Mouse (Mus musculus) ovary, postnatal 10 days (tissue): ENCODE data around the gene Mypop.

ENCODE experiments used
- DNase-seq: peaks from one replicate; pipeline ENCODE4 v3.0.0; 2022; ENCODE audit warnings: low spot score

The Mypop gene

GRCm38 (mm10) chr7:19021048-19021447, 30.0 kb downstream of the Mypop start:
- no peak for DNase-seq

GRCm38 (mm10) chr7:19022189-19022958, 31.3 kb downstream of the Mypop start:
- DNase-seq = no peak

GRCm38 (mm10) chr7:19023357-19023814, 32.3 kb downstream of the Mypop start, which contains the start of gene Foxa3:
Gene Foxa3, minus strand, starts transcription at chr7:19023538.
- DNase-seq = no peak

GRCm38 (mm10) chr7:19024096-19024506, 33.1 kb downstream of the Mypop start, which contains the start of gene Sympk:
Gene Sympk, plus strand, starts transcription at chr7:19024377.
- DNase-seq = peak; percentile 79

GRCm38 (mm10) chr7:19024581-19025255, 33.7 kb downstream of the Mypop start:
- DNase-seq = no peak

GRCm38 (mm10) chr7:19028067-19028466, 37.0 kb downstream of the Mypop start:
- DNase-seq = no peak

- peak; percentile 29 for DNase-seq
These were observed 38.1 kb downstream of the Mypop start for GRCm38 (mm10) chr7:19029084-19029653.

GRCm38 (mm10) chr7:19031641-19032040, 40.6 kb downstream of the Mypop start:
- DNase-seq = no peak

- no peak for DNase-seq
These were observed 53.6 kb downstream of the Mypop start for GRCm38 (mm10) chr7:19044616-19045015.

- DNase-seq = no peak
These were observed 55.4 kb downstream of the Mypop start for GRCm38 (mm10) chr7:19046286-19047069.

- DNase-seq = no peak
These were observed 57.0 kb downstream of the Mypop start for GRCm38 (mm10) chr7:19048006-19048527.

GRCm38 (mm10) chr7:19049252-19049651, 58.2 kb downstream of the Mypop start:
- no peak for DNase-seq

GRCm38 (mm10) chr7:19050172-19050571, 59.1 kb downstream of the Mypop start:
- DNase-seq = no peak

GRCm38 (mm10) chr7:19051161-19051560, 60.1 kb downstream of the Mypop start:
- DNase-seq = no peak
